Mouse (Mus musculus) embryonic facial prominence, embryonic 13.5 days (tissue): Measurements from ENCODE around the gene Treml1. TPM values are rescaled to one million over a fixed set of nuclear protein-coding genes. Genes with fewer than 3 reads are reported as not detected.
"Not testable (repeated sequence)": the region's sequence is repeated elsewhere in the genome, so short reads cannot be mapped to it uniquely, and the experiment has no call there.

ENCODE experiments used
- ATAC-seq: fragments of 200-750 bp; cut with Nextera tagmentation; 2 replicates; pipeline ENCODE4 v1.8.0; 2017; ENCODE audit warnings: low read depth; ENCODE audit not compliant: insufficient number of reproducible peaks, insufficient read depth, low FRiP score, low TSS enrichment
- H3K27ac ChIP-seq: fragments of 300-500 bp; sonication (generic); 2 replicates; pipeline ENCODE4 v1.5.1; 2015; ENCODE audit warnings: moderate library complexity, mild to moderate bottlenecking, inconsistent platforms
- H3K27me3 ChIP-seq: fragments of 300-500 bp; sonication (generic); 2 replicates; pipeline ENCODE4 v1.6.1; 2015; ENCODE audit warnings: mild to moderate bottlenecking, inconsistent platforms
- H3K36me3 ChIP-seq: fragments of 300-500 bp; sonication (generic); 2 replicates; pipeline ENCODE4 v1.6.1; 2015; ENCODE audit warnings: mild to moderate bottlenecking, inconsistent platforms
- H3K4me1 ChIP-seq: fragments of 300-500 bp; sonication (generic); 2 replicates; pipeline ENCODE4 v1.6.1; 2015; ENCODE audit warnings: inconsistent platforms
- H3K4me2 ChIP-seq: fragments of 300-500 bp; sonication (generic); 2 replicates; pipeline ENCODE4 v1.6.1; 2015; ENCODE audit warnings: moderate library complexity, mild to moderate bottlenecking, inconsistent platforms
- H3K4me3 ChIP-seq: fragments of 300-500 bp; sonication (generic); 2 replicates; pipeline ENCODE4 v1.5.1; 2015; ENCODE audit warnings: mild to moderate bottlenecking, inconsistent platforms
- H3K9ac ChIP-seq: fragments of 300-500 bp; sonication (generic); 2 replicates; pipeline ENCODE4 v1.6.1; 2015; ENCODE audit warnings: mild to moderate bottlenecking, inconsistent platforms
- H3K9me3 ChIP-seq: fragments of 300-500 bp; sonication (generic); 2 replicates; pipeline ENCODE4 v1.6.1; 2016; ENCODE audit warnings: inconsistent platforms
- WGBS: fragments of 180-500 bp; shearing (Covaris S2); methylation state at CpG from one replicate; pipeline ENCODE4 v1.1.7; 2015; ENCODE audit warnings: mixed read lengths; 5-methylcytosine and 5-hydroxymethylcytosine counted together
- polyA plus RNA-seq: library from polyadenylated mRNA; unstranded; fragments of >200 nt; fragmentation: Nextera tagmentation; extraction: Ambion mirVana; gene quantifications from 2 replicates; pipeline ENCODE4 v1.2.1, GENCODE M21; 2015

The Treml1 gene
- polyA plus RNA-seq, 1 experiment from 2014 or later, result 1.1 TPM

- Histone ChIP-seq H3K27ac (no peak overlapping the region), H3K9me3 (no peaks in the 10 kb centered on the region), H3K4me1 (no peaks in the 10 kb centered on the region), H3K4me3 (no peak overlapping the region), H3K9ac (no peak overlapping the region), H3K27me3 (no peaks in the 10 kb centered on the region), H3K4me2 (no peak overlapping the region), H3K36me3 (no peaks in the 10 kb centered on the region)
- ATAC-seq, result no peak
- WGBS, result 5% methylated on average over 6 of the region's 6 CpGs
These were observed 22.9 kb upstream of the Treml1 start for GRCm38 (mm10) chr17:48336857-48337256.

- whole genome bisulfite sequencing, result 92% methylated on average over 1 of the region's 1 CpGs
- H3K9ac ChIP-seq, result no peak overlapping the region
These were observed 19.4 kb upstream of the Treml1 start for GRCm38 (mm10) chr17:48340267-48340666.

GRCm38 (mm10) chr17:48341947-48342346 lies 17.8 kb upstream of the Treml1 start:
- WGBS, result 72% methylated on average over 3 of the region's 3 CpGs
- no peaks in the 10 kb centered on the region for H3K4me1 ChIP-seq
- H3K27ac ChIP-seq, result no peak overlapping the region
- no peak for ATAC-seq
- no peaks in the 10 kb centered on the region for H3K27me3 ChIP-seq
- no peak overlapping the region for H3K9ac ChIP-seq
- no peak overlapping the region for H3K4me3 ChIP-seq
- H3K36me3 ChIP-seq, result no peaks in the 10 kb centered on the region
- H3K4me2 ChIP-seq, result no peak overlapping the region
- no peaks in the 10 kb centered on the region for H3K9me3 ChIP-seq

More at GRCm38 (mm10) chr17:48340267-48340666, 19.4 kb upstream of the Treml1 start:
- no peak overlapping the region for H3K4me3 ChIP-seq
- ATAC-seq, result no peak
- no peaks in the 10 kb centered on the region for H3K9me3 ChIP-seq
- no peak overlapping the region for H3K27ac ChIP-seq
- no peak overlapping the region for H3K4me2 ChIP-seq
- no peaks in the 10 kb centered on the region for H3K4me1 ChIP-seq
- H3K36me3 ChIP-seq, result no peaks in the 10 kb centered on the region
- no peaks in the 10 kb centered on the region for H3K27me3 ChIP-seq

- no peaks in the 10 kb centered on the region for H3K9me3 ChIP-seq
- no peaks in the 10 kb centered on the region for H3K27me3 ChIP-seq
- H3K36me3 ChIP-seq, result no peaks in the 10 kb centered on the region
- WGBS, result 81% methylated on average over 2 of the region's 2 CpGs
- no peak overlapping the region for H3K9ac ChIP-seq
- H3K4me1 ChIP-seq, result no peaks in the 10 kb centered on the region
- no peak overlapping the region for H3K27ac ChIP-seq
- no peak overlapping the region for H3K4me3 ChIP-seq
- no peak overlapping the region for H3K4me2 ChIP-seq
- ATAC-seq, result no peak
These were observed 16.7 kb upstream of the Treml1 start for GRCm38 (mm10) chr17:48343065-48343464.

- H3K4me1 ChIP-seq, result no peaks in the 10 kb centered on the region
- no peak overlapping the region for H3K27ac ChIP-seq
- no peak overlapping the region for H3K4me3 ChIP-seq
- no peaks in the 10 kb centered on the region for H3K27me3 ChIP-seq
- no peaks in the 10 kb centered on the region for H3K36me3 ChIP-seq
- H3K9me3 ChIP-seq, result no peaks in the 10 kb centered on the region
- no peak for ATAC-seq
- 84% methylated on average over 4 of the region's 4 CpGs for WGBS
- H3K9ac ChIP-seq, result no peak overlapping the region
- H3K4me2 ChIP-seq, result no peak overlapping the region
These were observed 13.9 kb upstream of the Treml1 start for GRCm38 (mm10) chr17:48345824-48346223.

GRCm38 (mm10) chr17:48346231-48346630 lies 13.5 kb upstream of the Treml1 start, which contains the start of gene Trem2:
Gene Trem2, plus strand, starts transcription at chr17:48346401.
- Histone ChIP-seq H3K4me1 (no peaks in the 10 kb centered on the region), H3K36me3 (no peaks in the 10 kb centered on the region)
- 79% methylated on average over 5 of the region's 5 CpGs for WGBS

GRCm38 (mm10) chr17:48346834-48347233 lies 12.9 kb upstream of the Treml1 start:
- no peaks in the 10 kb centered on the region for H3K9me3 ChIP-seq
- H3K4me3 ChIP-seq, result no peak overlapping the region
- WGBS, result 75% methylated on average over 4 of the region's 4 CpGs
- no peaks in the 10 kb centered on the region for H3K36me3 ChIP-seq
- no peaks in the 10 kb centered on the region for H3K4me1 ChIP-seq
- no peaks in the 10 kb centered on the region for H3K27me3 ChIP-seq
- no peak for ATAC-seq
- H3K27ac ChIP-seq, result no peak overlapping the region
- H3K4me2 ChIP-seq, result no peak overlapping the region
- H3K9ac ChIP-seq, result no peak overlapping the region

More at GRCm38 (mm10) chr17:48346231-48346630, 13.5 kb upstream of the Treml1 start, which contains the start of gene Trem2:
- no peak for ATAC-seq
- Histone ChIP-seq H3K27me3 (no peaks in the 10 kb centered on the region), H3K9me3 (no peaks in the 10 kb centered on the region), H3K4me3 (no peak within 1 kb of the TSS), H3K9ac (no peak within 1 kb of the TSS), H3K4me2 (no peak within 1 kb of the TSS), H3K27ac (no peak within 1 kb of the TSS)

- WGBS, result 79% methylated on average over 2 of the region's 2 CpGs
- H3K9ac ChIP-seq, result no peak overlapping the region
- no peaks in the 10 kb centered on the region for H3K9me3 ChIP-seq
- no peaks in the 10 kb centered on the region for H3K4me1 ChIP-seq
- no peak overlapping the region for H3K4me2 ChIP-seq
- H3K27ac ChIP-seq, result no peak overlapping the region
- no peak for ATAC-seq
- no peak overlapping the region for H3K4me3 ChIP-seq
- H3K27me3 ChIP-seq, result no peaks in the 10 kb centered on the region
- H3K36me3 ChIP-seq, result no peaks in the 10 kb centered on the region
These were observed 12.4 kb upstream of the Treml1 start for GRCm38 (mm10) chr17:48347287-48347686.

- H3K4me1 ChIP-seq, result no peaks in the 10 kb centered on the region
- no peak overlapping the region for H3K4me2 ChIP-seq
- H3K27ac ChIP-seq, result no peak overlapping the region
- no peak overlapping the region for H3K9ac ChIP-seq
- no peak for ATAC-seq
- no peaks in the 10 kb centered on the region for H3K9me3 ChIP-seq
- no peak overlapping the region for H3K4me3 ChIP-seq
- H3K36me3 ChIP-seq, result no peaks in the 10 kb centered on the region
- H3K27me3 ChIP-seq, result no peaks in the 10 kb centered on the region
- WGBS, result 74% methylated on average over 5 of the region's 5 CpGs
These were observed 9.0 kb upstream of the Treml1 start for GRCm38 (mm10) chr17:48350681-48351193.

- not testable (repeated sequence) for H3K27ac ChIP-seq, H3K36me3 ChIP-seq, H3K4me2 ChIP-seq, H3K27me3 ChIP-seq, ATAC-seq, H3K9me3 ChIP-seq, H3K4me1 ChIP-seq, H3K4me3 ChIP-seq, H3K9ac ChIP-seq
- 79% methylated on average over 7 of the region's 7 CpGs for WGBS
These were observed 6.7 kb upstream of the Treml1 start for GRCm38 (mm10) chr17:48352976-48353375.

- ATAC-seq, result no peak
- no peak overlapping the region for H3K9ac ChIP-seq
- no peak overlapping the region for H3K27ac ChIP-seq
- no peaks in the 10 kb centered on the region for H3K9me3 ChIP-seq
- no peak overlapping the region for H3K4me3 ChIP-seq
- H3K4me2 ChIP-seq, result no peak overlapping the region
- H3K36me3 ChIP-seq, result no peaks in the 10 kb centered on the region
- H3K4me1 ChIP-seq, result no peaks in the 10 kb centered on the region
- WGBS, result 76% methylated on average over 3 of the region's 3 CpGs
- no peaks in the 10 kb centered on the region for H3K27me3 ChIP-seq
These were observed 3.9 kb upstream of the Treml1 start for GRCm38 (mm10) chr17:48355822-48356221.

- Histone ChIP-seq H3K4me3 (no peak overlapping the region), H3K9me3 (no peaks in the 10 kb centered on the region), H3K36me3 (no peaks in the 10 kb centered on the region), H3K9ac (no peak overlapping the region), H3K4me1 (no peaks in the 10 kb centered on the region), H3K27me3 (no peaks in the 10 kb centered on the region), H3K27ac (no peak overlapping the region), H3K4me2 (no peak overlapping the region)
- WGBS, result 35% methylated on average over 2 of the region's 2 CpGs
- no peak for ATAC-seq
These were observed 1.8 kb upstream of the Treml1 start for GRCm38 (mm10) chr17:48357892-48358291.
